26 mouse cellular contexts compared by ENCODE assay signal in genomic region chr5:110704004-110704403, GRCm38 (mm10). TPM values are rescaled to one million over a fixed set of nuclear protein-coding genes. Genes with fewer than 3 reads are reported as not detected.
DNase-seq lines count a peak whose midpoint lies in the region; ATAC-seq and TF ChIP-seq lines count a peak whose summit lies in the region.
"Had no signal": no experiment of that assay in that cellular context is flagged by ENCODE, and none has a peak within 500 bp of the region (broad histone marks: within the 10 kb centered on the region; RNA-seq: fewer than 3 reads in every experiment).

No protein-coding gene starts in this region.

- no peak overlapping the region for H3K4me2 ChIP-seq in heart, postnatal 0 days (ENCODE audit: low read depth, low read length)
- no peak overlapping the region for H3K4me2 ChIP-seq in midbrain, embryonic 14.5 days (ENCODE audit: low read length)
- H3K4me2 ChIP-seq: forebrain, embryonic 12.5 days; heart, embryonic 11.5 days; hindbrain, embryonic 14.5 days; limb, embryonic 12.5 days; liver, embryonic 15.5 days; midbrain, embryonic 15.5 days; neural tube, embryonic 15.5 days had no signal

- DNase-seq in heart, postnatal 0 days (ENCODE audit: low spot score): no peak
- no peak for DNase-seq in heart, adult 18-20 months
- DNase-seq in 3T3-L1 (ENCODE audit: low read depth, low spot score): peak; percentile 67
- DNase-seq in Muller cell, postnatal 12 days (ENCODE audit: inconsistent ontology term): peak; percentile 10
- DNase-seq in lung, postnatal 25 days (ENCODE audit: low spot score): peak; percentile 49
- no peak for DNase-seq in spleen, adult 18-20 months
- DNase-seq in midbrain, embryonic 14.5 days: no peak
- DNase-seq: cerebellum, adult 2 months; cerebellum, postnatal 14 days; forebrain, postnatal 0 days; gastrocnemius, postnatal 10 days; heart, postnatal 4 days; kidney, adult 11 months; kidney, postnatal 14 days; layer of hippocampus, adult 9-11 months; right cerebral cortex, postnatal 25 days; thymus, postnatal 25 days had no signal

- no peaks in the 10 kb centered on the region; the same call in 1 of the 2 replicates for H3K4me1 ChIP-seq in heart, postnatal 0 days (ENCODE audit: control insufficient read depth, insufficient read depth)
- no peaks in the 10 kb centered on the region for H3K4me1 ChIP-seq in midbrain, embryonic 14.5 days (ENCODE audit: control insufficient read depth, insufficient read depth, low read length)
- H3K4me1 ChIP-seq: forebrain, embryonic 12.5 days; limb, embryonic 12.5 days; liver, embryonic 15.5 days; midbrain, embryonic 15.5 days; neural tube, embryonic 15.5 days had no signal

- TF ChIP-seq EP300 in heart, postnatal 0 days (IDR thresholded peaks at IDR 0.05; ENCODE audit: low read depth): no peak

- H3K4me3 ChIP-seq in heart, postnatal 0 days (ENCODE audit: low read depth, low read length): no peak overlapping the region
- no peak overlapping the region for H3K4me3 ChIP-seq in midbrain, embryonic 14.5 days (replicated peaks; ENCODE audit: low read depth, low read length)
- H3K4me3 ChIP-seq: erythroblast, embryonic 14.5 days; forebrain, embryonic 12.5 days; limb, embryonic 12.5 days; liver, embryonic 15.5 days; midbrain, embryonic 15.5 days; neural tube, embryonic 15.5 days had no signal

- peaks cover 92% of the 10 kb centered on the region for H3K36me3 ChIP-seq in heart, postnatal 0 days (replicated peaks; ENCODE audit: control insufficient read depth, insufficient read depth, low read length)
- peaks cover 94% of the 10 kb centered on the region for H3K36me3 ChIP-seq in midbrain, embryonic 14.5 days (ENCODE audit: control insufficient read depth, insufficient read depth, low read length)

- H3K9me3 ChIP-seq in heart, postnatal 0 days (replicated peaks; ENCODE audit: control insufficient read depth, low read length): no peaks in the 10 kb centered on the region
- no peaks in the 10 kb centered on the region for H3K9me3 ChIP-seq in midbrain, embryonic 14.5 days (ENCODE audit: control insufficient read depth, low read length)
- H3K9me3 ChIP-seq: forebrain, embryonic 12.5 days; limb, embryonic 12.5 days; liver, embryonic 15.5 days; midbrain, embryonic 15.5 days; neural tube, embryonic 15.5 days had no signal

- no peaks in the 10 kb centered on the region for H3K27me3 ChIP-seq in heart, postnatal 0 days (ENCODE audit: control insufficient read depth, insufficient read depth, low read length)
- H3K27me3 ChIP-seq in midbrain, embryonic 14.5 days (ENCODE audit: control insufficient read depth, insufficient read depth, low read length): no peaks in the 10 kb centered on the region
- H3K27me3 ChIP-seq: CH12.LX; forebrain, embryonic 12.5 days; limb, embryonic 12.5 days; liver, embryonic 15.5 days; midbrain, embryonic 15.5 days; neural tube, embryonic 15.5 days had no signal

- 69% methylated on average over 1 of the region's 1 CpGs for WGBS in heart, postnatal 0 days
- 88% methylated on average over 1 of the region's 1 CpGs for WGBS in midbrain, embryonic 14.5 days

- 0 out of 2 replicates have a peak overlapping the region, but pooled peaks have one; percentile 40 for H3K27ac ChIP-seq in heart, postnatal 0 days (ENCODE audit: low read depth)
- no peak overlapping the region for H3K27ac ChIP-seq in midbrain, embryonic 14.5 days (replicated peaks; ENCODE audit: low read depth, low read length)
- H3K27ac ChIP-seq: forebrain, embryonic 12.5 days; hindbrain, embryonic 14.5 days; limb, embryonic 12.5 days; liver, embryonic 15.5 days; midbrain, embryonic 15.5 days; neural tube, embryonic 15.5 days had no signal

- ATAC-seq in heart, postnatal 0 days (ENCODE audit: insufficient read depth, low read depth): no peak
- no peak for ATAC-seq in midbrain, embryonic 14.5 days (ENCODE audit: low FRiP score, low TSS enrichment)
- ATAC-seq: forebrain, postnatal 0 days; midbrain, embryonic 15.5 days had no signal

- TF ChIP-seq CTCF in heart, postnatal 0 days (IDR thresholded peaks at IDR 0.05; ENCODE audit: low read depth): no peak

- H3K9ac ChIP-seq in heart, postnatal 0 days (replicated peaks; ENCODE audit: low read depth, low read length): no peak overlapping the region
- H3K9ac ChIP-seq in midbrain, embryonic 14.5 days (replicated peaks; ENCODE audit: low read length): no peak overlapping the region
- H3K9ac ChIP-seq: forebrain, embryonic 12.5 days; forebrain, postnatal 0 days; hindbrain, embryonic 14.5 days; limb, embryonic 12.5 days; liver, embryonic 15.5 days; midbrain, embryonic 15.5 days; neural tube, embryonic 15.5 days had no signal

RNA-seq across cellular contexts. Expression of gene Ddx51, which starts 50.8 kb away (rescaled TPM):
- 2.6 and 12.1 TPM in 2 replicates for total RNA-seq in heart, postnatal 0 days (2014; rRNA removed; ENCODE audit: low replicate concordance)
- polyA plus RNA-seq in heart, postnatal 0 days (2015; fragmentation: Nextera tagmentation; extraction: Ambion mirVana): 4.4 and 5.9 TPM in 2 replicates
- 10 to 100 TPM in 1 of 2 experiments, 1 to 10 TPM in 1; 9.4 to 10.3 TPM for total RNA-seq in heart, adult 18-20 months (2021)
- 16.2 and 21.7 TPM in 2 replicates for polyA plus RNA-seq in midbrain, embryonic 14.5 days (2014; fragmentation: Nextera tagmentation; extraction: Ambion mirVana)

RNA-seq across cellular contexts. Expression of gene Noc4l, which starts 50.8 kb away (rescaled TPM):
- 7.6 and 27.2 TPM in 2 replicates for total RNA-seq in heart, postnatal 0 days (2014; rRNA removed; ENCODE audit: low replicate concordance)
- 16.7 and 19.0 TPM in 2 replicates for polyA plus RNA-seq in heart, postnatal 0 days (2015; fragmentation: Nextera tagmentation; extraction: Ambion mirVana)
- 10 to 100 TPM; 13.6 to 14.4 TPM for total RNA-seq in heart, adult 18-20 months (2021)
- polyA plus RNA-seq in midbrain, embryonic 14.5 days (2014; fragmentation: Nextera tagmentation; extraction: Ambion mirVana): 38.1 and 41.3 TPM in 2 replicates

Comparison
In these comparisons a context has a peak if more than half of its experiments do, and no peak if none do; other contexts are left out.
1. DNase-seq: peak in 3T3-L1 (single experiment), Muller cell, postnatal 12 days (single experiment) and lung, postnatal 25 days (single experiment); none in heart, postnatal 0 days (single experiment), heart, adult 18-20 months (0 of 2), spleen, adult 18-20 months (0 of 2) and midbrain, embryonic 14.5 days (single experiment).